Mouse (Mus musculus) urinary bladder, postnatal 36 days (tissue): ENCODE results near the gene Pde10a.
A peak's percentile ranks its signal among the peaks of the same experiment; 100 is the strongest.

Experiments used
- DNase-seq, 2 experiments: peaks; one replicate each; pipeline ENCODE4 v3.0.0; 2022; ENCODE audit warnings: low spot score in 2 of 2, mixed read lengths in 1 of 2

Gene Pde10a

DNA sequence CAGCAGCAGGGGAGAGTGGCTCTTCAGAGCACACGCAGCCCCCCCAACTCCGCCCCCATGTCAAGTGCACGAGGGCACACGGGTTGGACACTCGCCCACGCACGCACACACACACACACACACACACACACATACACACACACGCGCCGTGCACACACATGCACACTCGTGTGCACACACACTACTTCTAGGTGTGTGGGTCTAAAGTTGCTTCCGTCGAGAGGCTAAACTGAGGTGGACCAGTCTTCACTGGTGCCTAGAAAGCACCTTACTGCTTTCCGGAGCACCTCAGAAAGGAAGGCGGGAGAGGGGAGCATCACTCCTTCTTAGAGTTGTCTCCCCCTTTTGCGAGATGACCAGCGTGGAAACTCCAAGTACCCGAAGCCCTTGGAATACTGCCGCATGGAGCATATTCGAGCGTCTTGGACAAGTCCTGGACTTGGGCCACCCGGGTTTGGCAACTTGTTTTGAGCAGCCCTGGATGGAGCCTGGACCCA is at the start of gene Pde10a:
Gene Pde10a (plus strand): TSS at position 148 of the 497 bp plus-strand sequence.
- DNase-seq: no peak

DNA sequence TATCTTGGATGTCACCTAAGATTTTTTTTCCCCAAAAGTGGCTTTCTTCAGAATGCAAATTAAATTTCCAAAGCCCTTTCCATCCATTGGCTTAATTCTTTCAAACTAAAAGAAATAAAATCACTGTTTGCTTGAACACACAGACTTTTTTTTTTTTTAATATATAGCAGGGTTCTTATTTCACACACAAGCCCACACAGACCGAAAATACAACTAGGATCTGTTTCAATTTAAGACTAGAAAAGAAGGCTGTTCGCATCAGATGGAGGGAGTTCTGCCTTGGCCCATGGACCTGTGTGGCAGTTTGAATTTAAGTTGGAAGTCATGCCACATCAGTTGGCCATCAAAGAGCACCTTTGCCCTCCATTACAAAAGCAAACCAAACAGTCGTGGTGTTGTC is 46.6 kb upstream of the Pde10a start:
- no peak for DNase-seq

DNA sequence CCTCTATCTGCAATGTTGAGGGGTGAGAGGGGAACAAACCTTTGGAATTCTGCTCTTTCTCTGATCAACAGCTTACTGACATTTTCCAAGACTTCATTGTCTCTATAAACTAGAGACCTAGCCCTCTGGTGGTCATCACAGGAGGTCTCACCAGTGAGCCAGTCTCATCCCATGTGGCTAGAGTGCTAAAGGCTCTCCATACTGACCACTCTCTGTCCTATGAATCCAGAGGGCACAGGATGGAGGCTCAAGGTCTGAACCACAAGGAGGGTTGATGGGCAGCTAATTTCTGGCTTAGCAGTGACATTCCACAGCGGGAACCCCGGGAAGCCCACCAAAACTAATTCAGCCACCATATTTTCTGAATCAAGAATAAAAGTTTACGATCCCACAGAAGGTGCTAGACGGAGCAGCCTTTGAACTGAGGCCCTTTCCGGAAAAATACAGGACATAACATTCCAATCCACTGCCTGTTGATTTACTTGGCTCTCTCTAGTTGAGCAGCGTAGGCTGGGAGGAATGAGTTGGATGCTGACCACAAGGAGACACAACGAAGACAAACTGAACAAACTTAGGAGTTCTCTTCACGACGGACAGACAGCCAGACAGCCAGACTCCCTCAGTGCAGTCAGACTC is 45.6 kb upstream of the Pde10a start:
- DNase-seq: no peak

DNA sequence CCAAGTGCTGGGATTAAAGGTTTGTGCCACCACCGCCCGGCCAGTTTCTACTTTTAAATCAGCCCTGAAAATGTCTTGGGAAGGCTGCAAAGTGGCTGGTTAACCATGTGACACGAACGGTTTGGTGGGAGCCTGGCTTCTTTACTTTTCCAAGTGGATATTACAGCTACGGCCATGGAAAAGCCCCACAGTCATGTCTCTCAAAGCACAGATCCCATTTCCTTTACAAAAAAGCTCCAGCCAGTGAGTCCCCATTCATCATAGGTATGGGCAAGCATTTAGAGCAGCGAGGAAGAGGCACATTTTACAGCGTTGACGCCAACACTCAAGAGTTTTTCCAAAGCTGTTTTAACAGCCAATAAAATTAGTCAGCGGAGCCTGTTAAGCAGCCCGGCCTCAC is 43.4 kb upstream of the Pde10a start:
- no peak for DNase-seq

GRCm38 (mm10) chr17:8482876-8483275 is 42.3 kb upstream of the Pde10a start:
- DNase-seq: no peak

DNA sequence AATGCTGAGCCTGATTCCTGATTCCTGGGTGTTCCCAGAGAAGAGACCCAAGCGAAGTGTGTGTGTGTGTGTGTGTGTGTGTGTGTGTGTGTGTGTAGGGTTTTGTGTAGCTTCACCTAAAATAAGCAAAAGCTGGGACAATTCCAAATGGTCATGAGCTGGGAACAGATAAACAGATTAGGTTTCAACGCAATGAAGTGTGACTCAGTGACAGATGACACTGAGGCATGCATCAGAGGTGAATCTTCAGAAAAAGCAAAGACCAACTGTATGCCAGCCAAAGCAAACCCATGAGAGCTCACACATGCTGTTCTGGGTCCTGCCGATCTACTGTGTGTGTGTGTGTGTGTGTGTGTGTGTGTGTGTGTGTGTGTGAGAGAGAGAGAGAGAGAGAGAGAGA is 40.9 kb upstream of the Pde10a start:
- no peak for DNase-seq

DNA sequence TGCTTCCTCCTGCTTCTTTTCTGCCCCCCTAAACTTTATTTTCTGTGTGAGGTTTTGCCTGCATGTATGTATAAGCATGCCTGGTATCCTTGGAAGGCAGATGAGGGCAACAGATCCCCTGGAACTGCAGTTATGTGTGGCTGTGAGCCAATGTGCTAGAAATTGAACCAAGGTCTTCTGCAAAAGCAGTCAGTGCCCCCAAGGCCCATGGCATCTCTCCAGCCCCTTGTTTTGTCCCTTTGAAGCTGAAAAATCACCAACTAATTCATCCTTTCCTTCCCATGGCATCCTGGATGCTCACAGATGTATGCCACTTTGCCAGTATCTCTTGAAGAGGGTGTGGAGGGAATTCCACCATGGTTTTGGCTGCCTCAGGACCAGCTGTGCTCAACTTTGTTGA is 40.0 kb upstream of the Pde10a start:
- no peak for DNase-seq

- peak; percentile 10 to 30 for DNase-seq
These were observed 37.3 kb upstream of the Pde10a start for GRCm38 (mm10) chr17:8487824-8488223.

DNA sequence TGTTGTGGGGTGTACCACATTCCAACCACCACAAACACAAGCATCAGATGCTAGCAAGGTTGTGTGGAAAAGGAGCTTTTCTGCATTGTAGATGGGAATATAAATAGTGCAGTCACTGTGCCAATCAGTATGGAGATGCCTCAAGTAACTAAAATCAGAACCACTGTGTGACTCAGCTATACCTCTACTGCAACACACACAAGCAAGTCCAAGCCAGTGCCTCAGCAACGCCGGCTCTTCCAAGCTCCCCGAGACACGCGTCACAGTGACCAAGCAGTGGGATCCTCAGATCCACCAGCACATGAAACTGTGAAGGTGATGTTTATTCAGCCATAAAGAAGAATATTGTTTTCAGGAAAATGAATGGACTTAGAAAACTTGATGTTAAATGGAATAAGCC is 34.2 kb upstream of the Pde10a start:
- DNase-seq: no peak

DNA sequence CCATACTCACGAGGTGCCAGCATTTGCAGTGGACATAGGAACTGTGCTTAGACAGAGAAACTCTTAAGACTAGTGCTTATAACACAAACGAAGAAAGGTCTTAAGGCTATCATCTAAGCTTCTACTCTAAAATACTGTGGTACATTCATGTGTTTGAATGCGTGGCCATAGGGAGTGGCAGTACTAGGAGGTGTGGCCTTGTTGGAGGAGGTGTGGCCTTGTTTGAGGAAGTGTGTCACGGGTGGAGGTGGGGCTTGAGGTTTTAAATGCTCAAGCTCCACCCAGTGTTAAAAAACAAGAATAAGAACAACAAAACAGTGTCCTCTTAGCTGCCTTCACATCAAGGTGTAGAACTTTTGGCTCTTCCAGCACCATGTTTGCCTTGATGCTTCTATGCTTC is 31.7 kb upstream of the Pde10a start:
- DNase-seq: no peak

DNA sequence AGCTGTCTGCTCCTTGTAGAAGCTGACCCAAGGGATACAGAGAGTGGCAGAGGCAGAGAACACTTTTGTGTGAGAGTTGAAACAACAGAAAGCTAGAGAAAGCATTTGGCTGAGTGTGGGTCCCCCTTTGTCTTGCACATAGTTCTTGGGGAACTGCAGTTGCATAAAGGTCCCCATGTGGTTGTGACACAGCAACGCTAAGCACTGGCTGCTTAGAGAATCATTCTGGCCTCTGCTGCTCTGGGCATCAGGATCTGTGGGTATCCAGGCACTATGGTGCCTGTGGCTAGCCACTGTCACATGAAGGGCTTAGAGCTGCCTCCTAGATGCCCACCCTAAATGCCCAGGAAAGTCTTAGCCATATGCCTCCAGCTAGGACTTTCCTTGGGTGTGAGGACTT is 27.0 kb upstream of the Pde10a start:
- no peak for DNase-seq

- no peak for DNase-seq
These were observed 26.5 kb upstream of the Pde10a start for GRCm38 (mm10) chr17:8498655-8499054.

DNA sequence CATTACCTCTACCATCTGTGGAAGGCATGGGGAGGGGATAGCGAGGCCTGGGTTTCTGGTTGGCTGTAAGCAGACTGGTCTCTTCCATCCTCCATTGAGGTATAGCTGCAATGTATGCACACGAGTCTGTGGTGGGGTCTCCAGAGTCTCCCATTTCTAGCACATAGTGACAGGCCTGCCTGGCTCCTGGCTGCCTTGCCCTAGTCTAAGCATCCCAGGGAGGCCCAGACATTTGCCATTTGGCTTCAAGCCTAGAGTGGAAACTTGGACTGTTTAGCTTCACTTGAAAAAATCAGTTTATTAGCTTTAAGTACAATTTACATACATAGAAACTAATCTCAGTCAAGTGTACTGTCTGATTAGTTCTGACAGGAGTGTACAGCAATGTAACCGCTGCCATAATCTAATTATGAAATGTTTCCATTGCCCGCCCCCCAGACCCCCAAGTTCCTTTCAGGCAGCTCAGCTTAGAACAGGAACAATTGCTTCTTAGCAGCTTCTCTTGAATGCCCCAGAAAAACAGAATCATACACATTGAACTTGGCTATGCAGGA is 25.5 kb upstream of the Pde10a start:
- no peak for DNase-seq

GRCm38 (mm10) chr17:8504381-8504780 is 20.8 kb upstream of the Pde10a start:
- DNase-seq: no peak

GRCm38 (mm10) chr17:8505669-8506426 is 19.3 kb upstream of the Pde10a start:
- DNase-seq: peak; percentile 39 to 81

- DNase-seq: no peak
These were observed 18.4 kb upstream of the Pde10a start for GRCm38 (mm10) chr17:8506726-8507125.

DNA sequence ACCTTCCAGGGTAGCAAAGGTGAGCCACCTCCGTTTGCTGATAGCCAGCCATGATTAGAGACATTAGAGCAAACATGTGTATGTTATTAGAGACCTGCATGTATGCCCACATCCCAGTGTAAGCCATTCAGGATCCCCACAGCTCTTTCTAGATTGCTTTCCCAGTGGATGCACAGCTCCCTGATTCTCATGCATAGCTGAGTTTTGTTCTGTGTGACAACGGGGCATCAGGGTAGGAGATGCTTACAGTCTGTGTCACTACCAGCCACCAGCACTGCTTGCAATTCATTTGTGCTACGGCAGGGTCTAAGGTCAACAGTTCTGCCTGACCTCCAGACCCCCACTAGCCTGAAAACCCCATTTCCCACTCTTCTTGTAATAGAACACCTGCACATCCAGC is 17.5 kb upstream of the Pde10a start:
- no peak for DNase-seq

- DNase-seq: peak; percentile 21 to 50
These were observed 16.6 kb upstream of the Pde10a start for GRCm38 (mm10) chr17:8508305-8509141.

GRCm38 (mm10) chr17:8516006-8516405 is 9.2 kb upstream of the Pde10a start:
- no peak for DNase-seq

GRCm38 (mm10) chr17:8523986-8524385 is 1.2 kb upstream of the Pde10a start:
- DNase-seq: no peak

DNA sequence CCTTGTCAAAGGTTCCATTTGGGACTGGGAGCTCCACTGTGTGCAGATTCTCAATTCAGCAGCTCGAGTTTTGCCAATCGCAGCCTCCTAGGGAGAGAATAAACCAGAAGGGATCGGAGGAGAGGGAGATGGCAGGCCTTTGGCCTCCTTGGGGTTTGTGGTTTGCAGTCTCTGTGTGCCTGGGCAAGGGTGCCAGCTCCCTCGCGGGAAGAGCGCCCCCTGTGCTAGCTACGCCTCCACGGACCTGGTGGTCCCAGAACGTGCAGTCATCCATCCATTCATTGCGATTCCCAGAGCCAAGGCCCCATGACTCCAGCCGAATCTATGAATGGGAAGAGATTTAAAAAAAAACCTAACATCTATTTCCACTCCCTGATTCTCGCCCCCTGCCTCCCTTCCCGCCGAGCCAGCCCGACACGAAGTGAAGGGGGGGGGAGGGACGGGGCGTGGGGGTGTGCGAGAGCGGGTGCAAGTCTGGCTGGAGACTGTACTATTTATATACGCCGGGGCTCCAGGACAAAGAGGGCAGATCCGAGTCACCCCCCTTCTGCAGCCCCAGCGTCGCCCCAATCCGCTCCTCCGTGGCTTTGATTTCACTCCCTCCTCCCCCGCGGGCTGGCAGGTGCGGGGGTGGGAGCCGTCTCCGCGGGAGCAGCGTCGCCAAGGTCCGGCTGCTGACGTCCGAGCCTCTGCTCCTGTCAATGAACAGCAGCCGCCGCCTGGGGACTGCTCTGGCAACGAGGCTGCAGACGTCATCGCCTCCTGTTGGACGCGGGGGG is 596 bp upstream of the Pde10a start:
- DNase-seq: peak in 1 of 2 experiments; percentile 60
